Mouse (Mus musculus) liver, postnatal 0 days (tissue): ENCODE measurements around the gene Lxn. TPM values are rescaled to one million over a fixed set of nuclear protein-coding genes. Genes with fewer than 3 reads are reported as not detected.
A peak's percentile ranks its signal among the peaks of the same experiment; 100 is the strongest.

Source experiments
- ATAC-seq: fragments of 200-750 bp; cut with Nextera tagmentation; 2 replicates; pipeline ENCODE4 v1.8.0; 2017; ENCODE audit warnings: mild to moderate bottlenecking, moderate library complexity
- DNase-seq: peaks from one replicate; pipeline ENCODE4 v3.0.0-alpha.2; 2016
- H3K27ac ChIP-seq: fragments of 300-500 bp; sonication (generic); 2 replicates; pipeline ENCODE4 v1.5.1; 2014; ENCODE audit warnings: antibody characterized with exemption, moderate library complexity, mild to moderate bottlenecking, low read depth
- H3K27me3 ChIP-seq: fragments of 300-500 bp; sonication (generic); 2 replicates; pipeline ENCODE4 v1.6.1; 2014; ENCODE audit warnings: low read length, control low read depth, mixed read lengths; ENCODE audit not compliant: insufficient read depth
- H3K36me3 ChIP-seq: fragments of 300-500 bp; sonication (generic); replicated peaks from 2 replicates; pipeline ENCODE4 v1.6.1; 2014; ENCODE audit warnings: mild to moderate bottlenecking, control low read depth, low read length, moderate library complexity, mixed read lengths; ENCODE audit not compliant: insufficient read depth
- H3K4me1 ChIP-seq: fragments of 300-500 bp; sonication (generic); 2 replicates; pipeline ENCODE4 v1.6.1; 2014; ENCODE audit warnings: antibody characterized with exemption, mild to moderate bottlenecking, control low read depth; ENCODE audit not compliant: insufficient read depth
- H3K4me2 ChIP-seq: fragments of 300-500 bp; sonication (generic); 2 replicates; pipeline ENCODE4 v1.6.1; 2014; ENCODE audit warnings: low read depth, mild to moderate bottlenecking, low read length, moderate library complexity, mixed read lengths
- H3K4me3 ChIP-seq: fragments of 300-500 bp; sonication (generic); 2 replicates; pipeline ENCODE4 v1.5.1; 2014; ENCODE audit warnings: low read depth, low read length
- H3K9ac ChIP-seq: fragments of 300-500 bp; sonication (generic); replicated peaks from 2 replicates; pipeline ENCODE4 v1.6.1; 2014; ENCODE audit warnings: mild to moderate bottlenecking, moderate library complexity
- H3K9me3 ChIP-seq: fragments of 300-500 bp; sonication (generic); 2 replicates; pipeline ENCODE4 v1.6.1; 2016; ENCODE audit warnings: mild to moderate bottlenecking, control low read depth, low read length, mixed read lengths
- CTCF ChIP-seq: sonication (generic); IDR thresholded peaks from 2 replicates; pipeline ENCODE4 v1.5.1; 2016; ENCODE audit warnings: antibody characterized with exemption, low read depth
- EP300 ChIP-seq: IDR thresholded peaks from 2 replicates; pipeline ENCODE4 v1.6.1; 2016; ENCODE audit warnings: antibody characterized with exemption, low read depth, mild to moderate bottlenecking
- WGBS: fragments of 180-500 bp; shearing (Covaris S2); extraction: QIAGEN DNeasy Blood & Tissue Kit; methylation state at CpG from one replicate; pipeline ENCODE4 v1.1.7; 2014; ENCODE audit not compliant: insufficient replicate concordance; 5-methylcytosine and 5-hydroxymethylcytosine counted together
- polyA plus RNA-seq: library from polyadenylated mRNA; unstranded; fragments of >200 nt; fragmentation: Nextera tagmentation; extraction: Ambion mirVana; gene quantifications from 2 replicates; pipeline ENCODE4 v1.2.1, GENCODE M21; 2015

Lxn gene
- polyA plus RNA-seq, 1 experiment from 2014 or later, result 9.0 TPM

GRCm38 (mm10) chr3:67466576-67466975 is 2.9 kb upstream of the Lxn start:
- ATAC-seq (no peak), DNase-seq (no peak)
- no peak overlapping the region for H3K4me2 ChIP-seq
- no peaks in the 10 kb centered on the region for H3K9me3 ChIP-seq
- peaks cover 13% of the 10 kb centered on the region for H3K4me1 ChIP-seq
- no peaks in the 10 kb centered on the region for H3K27me3 ChIP-seq
- TF ChIP-seq CTCF (no peak), EP300 (no peak)
- WGBS, result 97% methylated on average over 5 of the region's 5 CpGs
- no peak overlapping the region for H3K27ac ChIP-seq
- H3K9ac ChIP-seq, result no peak overlapping the region
- no peak overlapping the region for H3K4me3 ChIP-seq
- H3K36me3 ChIP-seq, result peaks cover 16% of the 10 kb centered on the region

GRCm38 (mm10) chr3:67463001-67463400 is 725 bp downstream of the Lxn start:
- no peak for TF ChIP-seq EP300
- no peak for TF ChIP-seq CTCF
- DNase-seq (no peak), ATAC-seq (peak; percentile 5; the same call in 1 of the 2 replicates)
- no peaks in the 10 kb centered on the region for H3K9me3 ChIP-seq
- H3K9ac ChIP-seq, result peak overlapping the region; percentile 69
- H3K27me3 ChIP-seq, result no peaks in the 10 kb centered on the region
- 3% methylated on average over 12 of the region's 12 CpGs for WGBS
- peak overlapping the region; percentile 48; the same call in 1 of the 2 replicates for H3K27ac ChIP-seq
- peaks cover 30% of the 10 kb centered on the region for H3K36me3 ChIP-seq
- peaks cover 11% of the 10 kb centered on the region for H3K4me1 ChIP-seq
- peak overlapping the region; percentile 92 for H3K4me2 ChIP-seq
- peak overlapping the region; percentile 55 for H3K4me3 ChIP-seq

GRCm38 (mm10) chr3:67462578-67462977 is 1.1 kb downstream of the Lxn start:
- TF ChIP-seq CTCF, result no peak
- no peak for TF ChIP-seq EP300
- H3K4me1 ChIP-seq, result peaks cover 11% of the 10 kb centered on the region
- H3K36me3 ChIP-seq, result peaks cover 30% of the 10 kb centered on the region
- 50% methylated on average over 10 of the region's 10 CpGs for WGBS
- H3K27me3 ChIP-seq, result no peaks in the 10 kb centered on the region
- peak overlapping the region; percentile 55 for H3K4me3 ChIP-seq
- DNase-seq (no peak), ATAC-seq (no peak)
- no peak overlapping the region for H3K9ac ChIP-seq
- peak overlapping the region; percentile 92 for H3K4me2 ChIP-seq
- H3K9me3 ChIP-seq, result no peaks in the 10 kb centered on the region
- no peak overlapping the region for H3K27ac ChIP-seq

GRCm38 (mm10) chr3:67462015-67462414 is 1.7 kb downstream of the Lxn start:
- Histone ChIP-seq H3K27me3 (no peaks in the 10 kb centered on the region), H3K9ac (no peak overlapping the region), H3K27ac (no peak overlapping the region), H3K4me2 (no peak overlapping the region), H3K4me3 (no peak overlapping the region), H3K9me3 (no peaks in the 10 kb centered on the region), H3K4me1 (peaks cover 11% of the 10 kb centered on the region), H3K36me3 (peaks cover 35% of the 10 kb centered on the region)
- 93% methylated on average over 7 of the region's 7 CpGs for WGBS
- ATAC-seq (no peak), DNase-seq (no peak)
- TF ChIP-seq CTCF (no peak), EP300 (no peak)

- H3K4me2 ChIP-seq, result no peak overlapping the region
- H3K27ac ChIP-seq, result no peak overlapping the region
- H3K9ac ChIP-seq, result no peak overlapping the region
- H3K4me1 ChIP-seq, result peaks cover 11% of the 10 kb centered on the region
- H3K27me3 ChIP-seq, result no peaks in the 10 kb centered on the region
- TF ChIP-seq EP300 (no peak), CTCF (no peak)
- DNase-seq, result no peak
- no peaks in the 10 kb centered on the region for H3K9me3 ChIP-seq
- H3K36me3 ChIP-seq, result peaks cover 41% of the 10 kb centered on the region
- WGBS, result 88% methylated on average over 3 of the region's 3 CpGs
- no peak overlapping the region for H3K4me3 ChIP-seq
- ATAC-seq, result no peak
These were observed 3.8 kb downstream of the Lxn start for GRCm38 (mm10) chr3:67459881-67460280.

GRCm38 (mm10) chr3:67450601-67451210 is 13.0 kb downstream of the Lxn start:
- ATAC-seq (no peak), DNase-seq (no peak)
- Histone ChIP-seq H3K4me3 (no peak overlapping the region), H3K27ac (no peak overlapping the region), H3K9me3 (no peaks in the 10 kb centered on the region), H3K36me3 (peaks cover 54% of the 10 kb centered on the region), H3K9ac (no peak overlapping the region), H3K4me2 (no peak overlapping the region), H3K27me3 (no peaks in the 10 kb centered on the region), H3K4me1 (no peaks in the 10 kb centered on the region)
- no peak for TF ChIP-seq CTCF
- TF ChIP-seq EP300, result no peak
- WGBS, result 82% methylated on average over 5 of the region's 5 CpGs

- DNase-seq, result no peak
- Histone ChIP-seq H3K9ac (no peak overlapping the region), H3K4me3 (no peak overlapping the region), H3K27me3 (no peaks in the 10 kb centered on the region), H3K36me3 (peaks cover 55% of the 10 kb centered on the region), H3K9me3 (no peaks in the 10 kb centered on the region), H3K4me2 (no peak overlapping the region), H3K27ac (no peak overlapping the region), H3K4me1 (no peaks in the 10 kb centered on the region)
- 89% methylated on average over 21 of the region's 21 CpGs for WGBS
- ATAC-seq, result no peak
- TF ChIP-seq CTCF (no peak), EP300 (no peak)
These were observed 14.1 kb downstream of the Lxn start for GRCm38 (mm10) chr3:67449660-67450059.
